ENCODE assay signal across 11 mouse cellular contexts in the genomic region with DNA sequence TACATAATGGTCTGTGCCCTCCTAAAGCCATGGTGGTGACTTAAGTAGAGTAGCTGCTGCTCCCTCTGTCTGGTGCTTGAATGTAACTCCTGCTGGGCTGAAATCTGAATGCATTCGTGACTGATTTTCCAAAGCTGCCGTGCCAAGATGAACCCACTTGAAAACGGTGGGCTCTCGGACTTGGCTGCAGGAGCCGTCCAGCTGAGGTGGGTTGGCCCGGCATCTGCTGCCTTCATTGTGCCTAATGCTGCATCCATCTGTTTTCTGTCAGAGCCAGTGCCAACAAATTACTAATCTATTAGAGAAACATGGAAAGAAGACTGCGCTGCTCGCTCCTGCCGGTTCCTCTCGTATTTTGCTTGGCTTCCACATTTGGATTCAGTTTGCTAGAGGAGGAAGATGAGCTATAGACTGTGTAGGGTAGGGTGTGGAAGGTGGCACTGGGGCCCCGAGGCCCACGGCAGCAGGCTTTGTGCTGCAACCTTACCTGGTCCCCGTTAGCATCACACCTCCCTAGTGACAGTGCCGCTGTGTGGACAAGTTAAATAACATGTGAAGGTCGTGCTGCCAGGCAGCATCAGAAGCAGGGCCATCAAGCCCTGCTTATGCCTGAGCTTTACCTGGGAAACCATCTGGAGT.
DNase-seq lines count a peak whose midpoint lies in the region; ATAC-seq lines count a peak whose summit lies in the region.
"Had no signal": no experiment of that assay in that cellular context is flagged by ENCODE, and none has a peak within 500 bp of the region (broad histone marks: within the 10 kb centered on the region; RNA-seq: fewer than 3 reads in every experiment).

No protein-coding gene starts in this region.

- no peak overlapping the region for H3K4me3 ChIP-seq in embryonic facial prominence, embryonic 11.5 days (ENCODE audit: low read depth, low read length)
- H3K4me3 ChIP-seq in embryonic facial prominence, embryonic 10.5 days, result no peak overlapping the region
- H3K4me3 ChIP-seq in stomach, embryonic 15.5 days (replicated peaks), result no peak overlapping the region
- H3K4me3 ChIP-seq: erythroblast, embryonic 14.5 days had no signal

- 0 out of 2 replicates have a peak, but pooled peaks have one; percentile 16 for ATAC-seq in embryonic facial prominence, embryonic 11.5 days (replicated peaks; ENCODE audit: insufficient number of reproducible peaks, low FRiP score, low TSS enrichment, low read depth)
- ATAC-seq in stomach, embryonic 15.5 days (ENCODE audit: insufficient read depth, low FRiP score, low read depth), result no peak
- ATAC-seq: liver, postnatal 0 days had no signal

- H3K27ac ChIP-seq in embryonic facial prominence, embryonic 11.5 days (replicated peaks; ENCODE audit: low read depth, low read length), result no peak overlapping the region
- no peak overlapping the region for H3K27ac ChIP-seq in embryonic facial prominence, embryonic 10.5 days (replicated peaks)
- H3K27ac ChIP-seq in stomach, embryonic 15.5 days, result peak overlapping the region; percentile 63; the same call in 1 of the 2 replicates

- 0 out of 2 replicates have a peak, but pooled peaks cover 3% of the 10 kb centered on the region for H3K36me3 ChIP-seq in embryonic facial prominence, embryonic 11.5 days (replicated peaks; ENCODE audit: control insufficient read depth, insufficient read depth, low read depth, low read length)
- peaks cover 53% of the 10 kb centered on the region for H3K36me3 ChIP-seq in embryonic facial prominence, embryonic 10.5 days (replicated peaks)
- H3K36me3 ChIP-seq in stomach, embryonic 15.5 days, result peaks cover 4% of the 10 kb centered on the region; the same call in 1 of the 2 replicates

- 73% methylated on average over 15 of the region's 15 CpGs for WGBS in embryonic facial prominence, embryonic 11.5 days
- 77% methylated on average over 15 of the region's 15 CpGs for WGBS in embryonic facial prominence, embryonic 10.5 days
- whole genome bisulfite sequencing in stomach, embryonic 15.5 days, result 62% methylated on average over 15 of the region's 15 CpGs

- H3K9me3 ChIP-seq in embryonic facial prominence, embryonic 11.5 days (replicated peaks; ENCODE audit: control insufficient read depth, low read length), result no peaks in the 10 kb centered on the region
- no peaks in the 10 kb centered on the region for H3K9me3 ChIP-seq in embryonic facial prominence, embryonic 10.5 days
- H3K9me3 ChIP-seq in stomach, embryonic 15.5 days, result no peaks in the 10 kb centered on the region

- H3K9ac ChIP-seq in embryonic facial prominence, embryonic 11.5 days (replicated peaks; ENCODE audit: low read length), result no peak overlapping the region
- no peak overlapping the region for H3K9ac ChIP-seq in stomach, embryonic 15.5 days
- H3K9ac ChIP-seq: liver, postnatal 0 days had no signal

- no peak overlapping the region for H3K4me2 ChIP-seq in embryonic facial prominence, embryonic 11.5 days (ENCODE audit: low read depth, low read length)
- H3K4me2 ChIP-seq in stomach, embryonic 15.5 days, result no peak overlapping the region

- no peaks in the 10 kb centered on the region for H3K27me3 ChIP-seq in embryonic facial prominence, embryonic 11.5 days (ENCODE audit: control insufficient read depth, insufficient read depth, low read length)
- no peaks in the 10 kb centered on the region for H3K27me3 ChIP-seq in embryonic facial prominence, embryonic 10.5 days (replicated peaks; ENCODE audit: low read depth, poor library complexity, severe bottlenecking)
- H3K27me3 ChIP-seq in stomach, embryonic 15.5 days (replicated peaks), result no peaks in the 10 kb centered on the region

- no peaks in the 10 kb centered on the region for H3K4me1 ChIP-seq in embryonic facial prominence, embryonic 11.5 days (ENCODE audit: control insufficient read depth, insufficient read depth, low read length)
- peaks cover 12% of the 10 kb centered on the region; the same call in 1 of the 2 replicates for H3K4me1 ChIP-seq in embryonic facial prominence, embryonic 10.5 days
- peaks cover 3% of the 10 kb centered on the region; the same call in 1 of the 2 replicates for H3K4me1 ChIP-seq in stomach, embryonic 15.5 days

- DNase-seq in embryonic facial prominence, embryonic 11.5 days (ENCODE audit: low spot score), result peak; percentile 10
- no peak for DNase-seq in embryonic facial prominence, embryonic 10.5 days (ENCODE audit: low spot score)
- peak; percentile 62 to 64 for DNase-seq in right cerebral cortex, adult 2 months (ENCODE audit: low spot score in 2 of 2)
- no peak for DNase-seq in right cerebral cortex, postnatal 25 days
- peak; percentile 83 for DNase-seq in layer of hippocampus, adult 9-10 months (ENCODE audit: low spot score)
- DNase-seq in spleen, postnatal 10 days (ENCODE audit: low spot score in 2 of 2), result no peak
- DNase-seq in testis, postnatal 10 days (ENCODE audit: low spot score), result no peak
- DNase-seq: kidney, adult 2 months; liver, postnatal 0 days had no signal

Comparison
In these comparisons a context has a peak if more than half of its experiments do, and no peak if none do; other contexts are left out.
1. DNase-seq: peak in embryonic facial prominence, embryonic 11.5 days (single experiment), right cerebral cortex, adult 2 months (2 of 2) and layer of hippocampus, adult 9-10 months (single experiment); none in embryonic facial prominence, embryonic 10.5 days (single experiment), right cerebral cortex, postnatal 25 days (single experiment), spleen, postnatal 10 days (0 of 2) and testis, postnatal 10 days (single experiment).